Mouse (Mus musculus): ENCODE data around the gene Etv4. TPM values are rescaled to one million over a fixed set of nuclear protein-coding genes. Genes with fewer than 3 reads are reported as not detected.

Etv4 gene
- 37.8 and 47.9 TPM in 2 replicates for polyA plus RNA-seq (2015; fragmentation: Nextera tagmentation; extraction: Ambion mirVana)

DNA sequence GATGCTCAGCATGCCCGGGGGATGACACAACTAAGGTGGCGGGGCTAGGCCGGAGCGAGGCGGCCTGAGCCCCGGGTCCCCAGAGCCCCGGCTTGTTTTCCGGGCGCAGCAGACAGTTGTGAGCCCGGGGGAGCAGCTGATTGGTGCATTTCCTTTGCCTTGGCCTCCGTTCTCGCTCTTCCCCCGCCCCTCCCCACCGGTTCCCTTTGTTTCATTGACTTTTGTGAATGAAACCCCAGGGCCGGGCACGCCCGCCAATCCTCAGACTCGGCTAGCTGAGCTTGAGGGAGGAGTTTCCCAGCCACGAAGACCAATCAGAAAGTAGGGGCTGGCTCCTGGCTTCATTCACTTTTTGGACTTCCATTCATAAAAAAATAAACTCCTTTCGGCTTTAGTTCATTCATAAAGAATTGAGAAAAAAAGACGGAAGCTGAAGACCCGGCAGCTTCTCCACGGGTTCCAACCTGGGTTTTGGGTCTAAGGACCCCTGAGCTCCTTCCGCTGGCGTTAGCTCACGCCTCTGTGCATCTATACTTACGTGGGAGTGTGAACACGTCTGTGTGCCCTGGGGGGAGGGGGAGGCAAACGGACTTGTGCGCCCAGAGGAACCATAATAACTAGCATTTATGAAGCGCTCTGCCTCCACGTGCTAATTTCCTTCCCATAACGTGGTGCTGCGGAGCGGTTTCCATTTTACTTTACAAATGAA is at the start of gene Etv4:
TSS of gene Etv4 (minus strand) at position 229 of the 709 bp plus-strand sequence.

GRCm38 (mm10) chr11:101732518-101733440 is 52.4 kb downstream of the Etv4 start, which contains the start of gene Dhx8:
Gene Dhx8, plus strand, starts transcription at chr11:101732919.

Other genes starting within 250 kb of the Etv4 start
- gene Brca1, start 233.4 kb downstream of the Etv4 start, polyA plus RNA-seq (2015; fragmentation: Nextera tagmentation; extraction: Ambion mirVana): 1.8 and 1.9 TPM in 2 replicates
- 47.0 TPM in 2 replicates for gene Nbr1, start 233.2 kb downstream of the Etv4 start, polyA plus RNA-seq (2015; fragmentation: Nextera tagmentation; extraction: Ambion mirVana)
- 5.8 and 7.7 TPM in 2 replicates for gene Tmem106a, start 203.1 kb downstream of the Etv4 start, polyA plus RNA-seq (2015; fragmentation: Nextera tagmentation; extraction: Ambion mirVana)
- gene Gm11634, start 186.1 kb downstream of the Etv4 start, polyA plus RNA-seq (2015; fragmentation: Nextera tagmentation; extraction: Ambion mirVana): not detected in 2 replicates
- 14.5 and 18.1 TPM in 2 replicates for gene Rdm1, start 158.2 kb downstream of the Etv4 start, polyA plus RNA-seq (2015; fragmentation: Nextera tagmentation; extraction: Ambion mirVana)
- 7.3 and 8.9 TPM in 2 replicates for gene Arl4d, start 119.8 kb downstream of the Etv4 start, polyA plus RNA-seq (2015; fragmentation: Nextera tagmentation; extraction: Ambion mirVana)
- gene Dhx8, start 52.5 kb downstream of the Etv4 start, polyA plus RNA-seq (2015; fragmentation: Nextera tagmentation; extraction: Ambion mirVana): 21.7 and 27.2 TPM in 2 replicates
- gene Meox1, start 109.0 kb upstream of the Etv4 start, polyA plus RNA-seq (2015; fragmentation: Nextera tagmentation; extraction: Ambion mirVana): 0.89 and 1.5 TPM in 2 replicates
- 0.09 TPM in 1 of 2 replicates, not detected in the other for gene Sost, start 181.6 kb upstream of the Etv4 start, polyA plus RNA-seq (2015; fragmentation: Nextera tagmentation; extraction: Ambion mirVana)
- not detected in 2 replicates for gene Cfap97d1, start 198.9 kb upstream of the Etv4 start, polyA plus RNA-seq (2015; fragmentation: Nextera tagmentation; extraction: Ambion mirVana)
- gene Dusp3, start 201.6 kb upstream of the Etv4 start, polyA plus RNA-seq (2015; fragmentation: Nextera tagmentation; extraction: Ambion mirVana): 47.0 and 47.8 TPM in 2 replicates
- 44.3 and 49.5 TPM in 2 replicates for gene Mpp3, start 243.1 kb upstream of the Etv4 start, polyA plus RNA-seq (2015; fragmentation: Nextera tagmentation; extraction: Ambion mirVana)